Mouse (Mus musculus) hindbrain, embryonic 13.5 days (tissue): ENCODE results near the gene Asb14. TPM values are rescaled to one million over a fixed set of nuclear protein-coding genes. Genes with fewer than 3 reads are reported as not detected.

Experiments
- polyA plus RNA-seq: library from polyadenylated mRNA; unstranded; fragments of >200 nt; fragmentation: Nextera tagmentation; extraction: Ambion mirVana; gene quantifications from 2 replicates; pipeline ENCODE4 v1.2.1, GENCODE M21; 2015

The Asb14 gene
- polyA plus RNA-seq, 1 experiment from 2014 or later: 0.22 TPM

Other genes starting within 250 kb of the Asb14 start
- gene Pde12, start 224.7 kb upstream of the Asb14 start, polyA plus RNA-seq: 11.8 and 11.9 TPM in 2 replicates
- 0.08 and 0.09 TPM in 2 replicates for gene Dnah12, start 201.3 kb upstream of the Asb14 start, polyA plus RNA-seq
- 69.3 and 69.8 TPM in 2 replicates for gene Appl1, start 76.7 kb downstream of the Asb14 start, polyA plus RNA-seq
- not detected in 2 replicates for gene Hesx1, start 99.9 kb downstream of the Asb14 start, polyA plus RNA-seq
- 2.8 and 3.4 TPM in 2 replicates for gene Il17rd, start 144.4 kb downstream of the Asb14 start, polyA plus RNA-seq
- gene Arhgef3, start 220.3 kb downstream of the Asb14 start, polyA plus RNA-seq: 6.1 and 6.2 TPM in 2 replicates